Mouse (Mus musculus) duodenum, adult 2 months (tissue): ENCODE data around the gene Dand5. TPM values are rescaled to one million over a fixed set of nuclear protein-coding genes. Genes with fewer than 3 reads are reported as not detected.

Source experiments
- polyA plus RNA-seq: library from polyadenylated mRNA; depleted of rRNA; stranded (reverse); fragments of >200 nt; gene quantifications from 2 replicates; pipeline ENCODE4 v1.2.3, GENCODE M21; 2012; ENCODE audit warnings: low replicate concordance; rRNA removed

Gene Dand5
- 2.0 and 2.1 TPM in 2 replicates for polyA plus RNA-seq

GRCm38 (mm10) chr8:84822723-84823122 is at the start of gene Dand5:
TSS of gene Dand5 (minus strand) at chr8:84822823.

GRCm38 (mm10) chr8:84871376-84872308 is 49.0 kb upstream of the Dand5 start, which contains the start of gene Syce2:
TSS of gene Syce2 (plus strand) at chr8:84872111.

GRCm38 (mm10) chr8:84856864-84857441 is 34.3 kb upstream of the Dand5 start, which contains the start of gene Farsa:
TSS of gene Farsa (plus strand) at chr8:84856989.

GRCm38 (mm10) chr8:84846722-84847572 is 24.3 kb upstream of the Dand5 start, which contains the start of gene Calr:
TSS of gene Calr (minus strand) at chr8:84846934.

GRCm38 (mm10) chr8:84840248-84840999 is 17.8 kb upstream of the Dand5 start, which contains the start of gene Rad23a:
TSS of gene Rad23a (minus strand) at chr8:84840665.

GRCm38 (mm10) chr8:84831490-84831889 is 8.9 kb upstream of the Dand5 start, which contains the start of gene Gadd45gip1:
TSS of gene Gadd45gip1 (plus strand) at chr8:84831522.

GRCm38 (mm10) chr8:84799999-84800831 is 22.4 kb downstream of the Dand5 start, which contains the start of gene Nfix:
TSS of gene Nfix (minus strand) at chr8:84800344.

Other genes with a start within 250 kb of the Dand5 start
- gene Ier2, start 160.0 kb downstream of the Dand5 start, polyA plus RNA-seq, result 43.2 and 55.4 TPM in 2 replicates
- 66.4 and 90.1 TPM in 2 replicates for gene Trmt1, start 136.5 kb downstream of the Dand5 start, polyA plus RNA-seq
- gene Nacc1, start 135.0 kb downstream of the Dand5 start, polyA plus RNA-seq, result 74.5 and 89.2 TPM in 2 replicates
- 5.6 and 5.9 TPM in 2 replicates for gene Lyl1, start 121.4 kb downstream of the Dand5 start, polyA plus RNA-seq
- 0.17 and 0.39 TPM in 2 replicates for gene G430095P16Rik, start 99.8 kb downstream of the Dand5 start, polyA plus RNA-seq
- 21.9 and 35.0 TPM in 2 replicates for gene Nfix, start 22.5 kb downstream of the Dand5 start, polyA plus RNA-seq
- gene Gadd45gip1, start 8.7 kb upstream of the Dand5 start, polyA plus RNA-seq, result 45.9 and 171 TPM in 2 replicates
- gene Rad23a, start 17.8 kb upstream of the Dand5 start, polyA plus RNA-seq, result 56.0 and 74.1 TPM in 2 replicates
- 101 and 112 TPM in 2 replicates for gene Calr, start 24.1 kb upstream of the Dand5 start, polyA plus RNA-seq
- gene Farsa, start 34.2 kb upstream of the Dand5 start, polyA plus RNA-seq, result 28.8 and 32.6 TPM in 2 replicates
- 0.37 and 0.95 TPM in 2 replicates for gene Syce2, start 49.3 kb upstream of the Dand5 start, polyA plus RNA-seq
- gene Gcdh, start 71.1 kb upstream of the Dand5 start, polyA plus RNA-seq, result 105 and 276 TPM in 2 replicates
- gene Klf1, start 79.1 kb upstream of the Dand5 start, polyA plus RNA-seq, result 0.46 and 0.56 TPM in 2 replicates
- gene Dnase2a, start 85.7 kb upstream of the Dand5 start, polyA plus RNA-seq, result 4.7 and 4.8 TPM in 2 replicates
- 0.50 and 0.84 TPM in 2 replicates for gene Mast1, start 114.5 kb upstream of the Dand5 start, polyA plus RNA-seq
- gene Rtbdn, start 124.2 kb upstream of the Dand5 start, polyA plus RNA-seq, result 0.12 and 0.13 TPM in 2 replicates
- 0.79 TPM in 1 of 2 replicates, not detected in the other for gene Gm49661, start 146.6 kb upstream of the Dand5 start, polyA plus RNA-seq
- 72.5 and 105 TPM in 2 replicates for gene Prdx2, start 146.8 kb upstream of the Dand5 start, polyA plus RNA-seq
- 22.7 and 28.7 TPM in 2 replicates for gene Rnaseh2a, start 146.9 kb upstream of the Dand5 start, polyA plus RNA-seq
- 133 and 294 TPM in 2 replicates for gene Junb, start 155.9 kb upstream of the Dand5 start, polyA plus RNA-seq
- 46.1 and 61.0 TPM in 2 replicates for gene Hook2, start 167.8 kb upstream of the Dand5 start, polyA plus RNA-seq
- gene Best2, start 191.7 kb upstream of the Dand5 start, polyA plus RNA-seq, result not detected in 2 replicates
- gene Asna1, start 202.5 kb upstream of the Dand5 start, polyA plus RNA-seq, result 72.4 and 89.7 TPM in 2 replicates
- 54.2 and 119 TPM in 2 replicates for gene Trir, start 204.0 kb upstream of the Dand5 start, polyA plus RNA-seq
- 17.4 and 29.4 TPM in 2 replicates for gene Tnpo2, start 214.1 kb upstream of the Dand5 start, polyA plus RNA-seq
- gene Fbxw9, start 237.2 kb upstream of the Dand5 start, polyA plus RNA-seq, result 69.0 and 116 TPM in 2 replicates
- 1.2 TPM in 1 of 2 replicates, not detected in the other for gene Gm5741, start 245.2 kb upstream of the Dand5 start, polyA plus RNA-seq
- 46.2 and 54.2 TPM in 2 replicates for gene Dhps, start 248.9 kb upstream of the Dand5 start, polyA plus RNA-seq